In the genomic region with DNA sequence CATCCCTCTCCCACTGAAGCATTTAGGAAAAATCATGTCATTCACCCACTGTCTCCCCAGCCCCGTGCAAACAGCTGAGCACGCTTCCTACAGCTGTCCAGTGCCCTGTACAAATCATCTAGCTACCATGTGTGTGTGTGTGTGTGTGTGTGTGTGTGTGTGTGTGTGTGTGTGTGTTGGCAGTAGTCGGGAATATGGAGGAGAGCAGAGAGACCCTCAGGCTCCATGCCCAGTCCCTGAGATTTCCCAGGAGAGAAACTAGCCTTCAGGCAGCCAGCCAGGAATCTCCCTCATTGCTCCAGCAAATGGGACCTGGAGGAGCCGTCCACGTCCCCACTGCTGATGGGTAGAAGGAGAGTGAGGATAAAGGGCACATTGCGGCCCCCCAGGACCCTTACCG, we compare ENCODE assay signal across 9 mouse cellular contexts.
DNase-seq lines count a peak whose midpoint lies in the region; ATAC-seq and TF ChIP-seq lines count a peak whose summit lies in the region.
"Had no signal": no experiment of that assay in that cellular context is flagged by ENCODE, and none has a peak within 500 bp of the region (broad histone marks: within the 10 kb centered on the region; RNA-seq: fewer than 3 reads in every experiment).

No protein-coding gene starts in this region.

- 0 out of 2 replicates have a peak overlapping the region, but pooled peaks have one; percentile 31 for H3K9ac ChIP-seq in limb, embryonic 13.5 days
- no peak overlapping the region for H3K9ac ChIP-seq in neural tube, embryonic 14.5 days (replicated peaks; ENCODE audit: low read depth, low read length)
- H3K9ac ChIP-seq: liver, embryonic 13.5 days had no signal

- peak; percentile 60 to 85 for DNase-seq in cerebellum, postnatal 4 days (ENCODE audit: low spot score in 2 of 2)
- DNase-seq in cerebellum, adult 2 months: no peak
- no peak for DNase-seq in limb, embryonic 10.5 days (ENCODE audit: low spot score)
- peak; percentile 60 for DNase-seq in hindbrain, embryonic 10.5 days (ENCODE audit: low spot score)
- no peak for DNase-seq in adipocyte (ENCODE audit: low spot score)
- DNase-seq in thymus, postnatal 0 days (ENCODE audit: low spot score): no peak
- DNase-seq: liver, embryonic 13.5 days had no signal

- TF ChIP-seq CTCF in cerebellum, adult 2 months (IDR thresholded peaks at IDR 0.05; ENCODE audit: borderline replicate concordance, insufficient read depth, low read depth, low read length): no peak

- 7% methylated on average over 7 of the region's 7 CpGs for WGBS in cerebellum, adult 2 months
- WGBS in limb, embryonic 13.5 days: 17% methylated on average over 7 of the region's 7 CpGs
- 25% methylated on average over 7 of the region's 7 CpGs for WGBS in limb, embryonic 10.5 days
- 18% methylated on average over 7 of the region's 7 CpGs for WGBS in hindbrain, embryonic 10.5 days
- WGBS in neural tube, embryonic 14.5 days: 7% methylated on average over 7 of the region's 7 CpGs

- no peaks in the 10 kb centered on the region; the same call in 1 of the 2 replicates for H3K27me3 ChIP-seq in cerebellum, adult 2 months (ENCODE audit: control insufficient read depth, insufficient read depth, low read length)
- H3K27me3 ChIP-seq in limb, embryonic 13.5 days: peaks cover 27% of the 10 kb centered on the region
- H3K27me3 ChIP-seq in limb, embryonic 10.5 days (ENCODE audit: low read depth, poor library complexity, severe bottlenecking): peaks cover 52% of the 10 kb centered on the region
- peaks cover 27% of the 10 kb centered on the region for H3K27me3 ChIP-seq in hindbrain, embryonic 10.5 days (ENCODE audit: insufficient read depth, poor library complexity, severe bottlenecking)
- no peaks in the 10 kb centered on the region for H3K27me3 ChIP-seq in neural tube, embryonic 14.5 days (ENCODE audit: control insufficient read depth, insufficient read depth, low read length)

- no peak overlapping the region for H3K27ac ChIP-seq in cerebellum, adult 2 months (ENCODE audit: insufficient read depth, low read length)
- no peak overlapping the region for H3K27ac ChIP-seq in limb, embryonic 13.5 days
- H3K27ac ChIP-seq in limb, embryonic 10.5 days: no peak overlapping the region
- peak overlapping the region; percentile 84 for H3K27ac ChIP-seq in hindbrain, embryonic 10.5 days
- peak overlapping the region; percentile 82 for H3K27ac ChIP-seq in neural tube, embryonic 14.5 days (ENCODE audit: low read depth, low read length)
- H3K27ac ChIP-seq: liver, embryonic 13.5 days had no signal

- no peaks in the 10 kb centered on the region for H3K36me3 ChIP-seq in limb, embryonic 13.5 days
- H3K36me3 ChIP-seq in limb, embryonic 10.5 days: no peaks in the 10 kb centered on the region
- H3K36me3 ChIP-seq in hindbrain, embryonic 10.5 days: no peaks in the 10 kb centered on the region
- no peaks in the 10 kb centered on the region for H3K36me3 ChIP-seq in neural tube, embryonic 14.5 days (ENCODE audit: control insufficient read depth, insufficient read depth, low read length)
- H3K36me3 ChIP-seq: liver, embryonic 13.5 days had no signal

- no peaks in the 10 kb centered on the region for H3K9me3 ChIP-seq in limb, embryonic 13.5 days
- H3K9me3 ChIP-seq in limb, embryonic 10.5 days (replicated peaks): no peaks in the 10 kb centered on the region
- no peaks in the 10 kb centered on the region for H3K9me3 ChIP-seq in hindbrain, embryonic 10.5 days
- no peaks in the 10 kb centered on the region for H3K9me3 ChIP-seq in neural tube, embryonic 14.5 days (ENCODE audit: control insufficient read depth, low read length)
- H3K9me3 ChIP-seq: liver, embryonic 13.5 days had no signal

- no peak for ATAC-seq in limb, embryonic 13.5 days (ENCODE audit: low FRiP score, low read depth)
- ATAC-seq in neural tube, embryonic 14.5 days (ENCODE audit: low read depth): peak; percentile 83

- H3K4me2 ChIP-seq in limb, embryonic 13.5 days (replicated peaks): no peak overlapping the region
- peak overlapping the region; percentile 28; the same call in 1 of the 2 replicates for H3K4me2 ChIP-seq in neural tube, embryonic 14.5 days (ENCODE audit: low read depth, low read length)
- H3K4me2 ChIP-seq: liver, embryonic 13.5 days had no signal

- no peak for TF ChIP-seq POLR2A in cerebellum, adult 2 months (IDR thresholded peaks at IDR 0.05; ENCODE audit: borderline replicate concordance, insufficient read depth, low read length)

- no peak overlapping the region for H3K4me3 ChIP-seq in cerebellum, adult 2 months (replicated peaks; ENCODE audit: insufficient read depth, low read depth, low read length)
- no peak overlapping the region for H3K4me3 ChIP-seq in limb, embryonic 13.5 days
- H3K4me3 ChIP-seq in limb, embryonic 10.5 days: no peak overlapping the region
- peak overlapping the region; percentile 36 for H3K4me3 ChIP-seq in hindbrain, embryonic 10.5 days
- H3K4me3 ChIP-seq in neural tube, embryonic 14.5 days (ENCODE audit: low read depth, low read length): no peak overlapping the region
- H3K4me3 ChIP-seq: liver, embryonic 13.5 days had no signal

- H3K4me1 ChIP-seq in cerebellum, adult 2 months (ENCODE audit: control insufficient read depth, insufficient read depth, low read length): no peaks in the 10 kb centered on the region
- H3K4me1 ChIP-seq in limb, embryonic 13.5 days: peaks cover 12% of the 10 kb centered on the region; the same call in 1 of the 2 replicates
- H3K4me1 ChIP-seq in limb, embryonic 10.5 days: peaks cover 22% of the 10 kb centered on the region
- H3K4me1 ChIP-seq in hindbrain, embryonic 10.5 days (replicated peaks): peaks cover 50% of the 10 kb centered on the region
- peaks cover 21% of the 10 kb centered on the region for H3K4me1 ChIP-seq in neural tube, embryonic 14.5 days (ENCODE audit: control insufficient read depth, insufficient read depth, low read length)
- H3K4me1 ChIP-seq: liver, embryonic 13.5 days had no signal

Comparison
In these comparisons a context has a peak if more than half of its experiments do, and no peak if none do; other contexts are left out.
1. DNase-seq: peak in cerebellum, postnatal 4 days (2 of 2) and hindbrain, embryonic 10.5 days (single experiment); none in cerebellum, adult 2 months (0 of 2), limb, embryonic 10.5 days (single experiment), adipocyte (single experiment) and thymus, postnatal 0 days (single experiment).
2. H3K27ac ChIP-seq: peak in hindbrain, embryonic 10.5 days (single experiment) and neural tube, embryonic 14.5 days (single experiment); none in cerebellum, adult 2 months (single experiment), limb, embryonic 13.5 days (single experiment) and limb, embryonic 10.5 days (single experiment).